Mouse (Mus musculus) liver, adult (tissue): ENCODE results near the gene Tppp3.

Source experiments
- GATA4 ChIP-seq: IDR thresholded peaks from 2 replicates; pipeline ENCODE4 v1.6.1; 2014; ENCODE audit warnings: mild to moderate bottlenecking, low read length; ENCODE audit not compliant: insufficient replicate concordance

Tppp3 gene

DNA sequence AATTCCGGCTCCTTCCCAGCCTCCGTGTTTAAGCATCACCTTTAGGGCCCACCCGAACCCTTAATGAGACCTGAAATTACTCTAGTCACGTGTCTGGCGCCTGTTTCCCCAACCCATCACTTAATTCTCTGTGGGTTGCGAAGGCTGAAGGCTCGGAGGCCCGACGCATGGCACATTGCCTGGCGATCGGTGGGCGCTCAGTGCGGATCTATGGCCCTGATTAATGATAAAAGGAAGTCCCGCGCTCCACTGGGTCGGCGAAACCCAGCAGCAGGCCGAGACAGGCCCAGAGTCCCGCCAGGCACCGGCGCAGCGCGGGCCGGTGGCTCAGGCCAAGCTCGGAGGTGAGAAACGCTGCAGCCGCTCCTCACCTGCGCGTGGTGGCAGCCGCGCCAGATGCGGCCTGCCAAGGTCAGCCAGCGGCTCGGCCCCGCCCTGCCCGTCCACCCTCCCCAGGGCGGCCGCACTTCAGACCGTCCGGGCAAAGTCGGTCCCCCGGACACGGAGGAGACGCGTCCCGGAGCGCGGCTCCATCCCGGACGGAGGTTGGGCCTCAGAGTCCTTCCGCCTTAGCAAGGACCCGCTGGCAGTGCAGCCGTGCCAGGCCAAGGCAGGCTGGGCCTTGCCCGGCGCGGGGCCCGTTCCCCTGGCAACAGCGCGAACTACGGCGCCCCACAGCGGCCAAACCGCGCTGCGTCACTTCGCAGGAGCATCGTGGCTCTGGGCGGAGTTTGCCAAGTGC, 25.3 kb upstream of the Tppp3 start, which contains the start of gene Zdhhc1:
Gene Zdhhc1, minus strand, starts transcription at position 464 of the 742 bp plus-strand sequence.
- TF ChIP-seq GATA4, result no peak

DNA sequence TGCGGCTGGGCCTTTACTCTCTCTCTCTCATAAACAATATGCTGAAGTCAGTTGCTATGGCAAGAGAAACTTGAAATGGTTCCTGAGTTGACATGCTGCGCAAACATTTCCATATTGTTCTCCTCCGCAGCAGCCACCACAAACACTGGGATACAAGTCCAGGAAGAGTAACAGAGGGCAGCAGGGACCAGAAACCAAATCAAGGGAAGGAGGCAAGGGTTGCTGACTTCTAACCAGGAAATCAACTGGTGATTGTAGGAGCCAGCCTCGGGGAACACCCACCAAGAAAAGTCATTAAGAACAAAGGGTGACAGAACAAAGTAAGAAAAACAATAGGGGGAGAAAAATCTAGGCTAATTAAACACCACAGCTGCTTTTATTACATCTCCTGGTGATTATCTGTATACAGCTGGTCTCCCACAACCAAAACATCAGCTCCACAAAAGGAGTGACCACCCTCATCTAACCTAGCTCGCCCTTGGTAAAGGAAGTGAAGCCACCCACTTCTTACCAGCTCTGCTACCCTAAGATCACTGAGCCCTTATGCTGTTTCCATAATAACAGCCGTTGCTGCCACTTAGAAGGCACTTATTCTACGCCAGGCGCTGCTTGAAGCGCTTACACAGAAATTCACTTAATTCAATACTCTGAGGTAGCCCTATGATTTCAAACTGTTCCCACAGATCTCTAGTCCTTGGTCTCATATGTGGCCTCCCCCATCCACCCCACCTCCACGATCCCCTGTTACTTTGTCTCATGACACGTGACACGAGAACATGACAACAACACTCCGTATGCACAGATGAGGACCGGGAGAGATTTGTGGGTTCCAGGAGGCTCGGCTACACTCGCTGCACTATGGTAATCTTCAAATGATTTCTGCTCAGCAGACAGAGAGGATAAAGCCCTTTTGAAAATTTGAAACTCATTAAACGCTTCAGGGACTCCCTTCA, 24.3 kb upstream of the Tppp3 start:
- no peak; the same call in 1 of the 2 replicates for TF ChIP-seq GATA4

DNA sequence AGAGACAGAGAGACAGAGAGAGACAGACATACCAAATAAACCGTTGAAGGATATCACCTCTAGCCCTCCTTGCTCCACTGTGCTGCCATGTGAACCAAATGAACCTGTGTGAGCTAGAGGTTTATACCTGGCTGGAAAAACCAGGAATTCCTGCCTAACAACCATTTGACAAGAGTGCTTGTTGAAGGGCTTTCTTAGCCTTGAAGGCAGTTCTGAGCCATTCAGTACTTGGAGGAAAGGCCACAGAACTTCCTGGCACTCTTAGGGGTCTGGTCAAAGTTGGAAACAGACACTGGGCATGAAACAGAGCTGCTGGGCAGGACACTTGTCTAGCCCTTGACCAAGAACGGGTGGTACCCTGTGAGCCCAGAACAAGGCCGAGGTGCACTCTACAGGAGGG, 23.2 kb upstream of the Tppp3 start:
- TF ChIP-seq GATA4, result no peak

DNA sequence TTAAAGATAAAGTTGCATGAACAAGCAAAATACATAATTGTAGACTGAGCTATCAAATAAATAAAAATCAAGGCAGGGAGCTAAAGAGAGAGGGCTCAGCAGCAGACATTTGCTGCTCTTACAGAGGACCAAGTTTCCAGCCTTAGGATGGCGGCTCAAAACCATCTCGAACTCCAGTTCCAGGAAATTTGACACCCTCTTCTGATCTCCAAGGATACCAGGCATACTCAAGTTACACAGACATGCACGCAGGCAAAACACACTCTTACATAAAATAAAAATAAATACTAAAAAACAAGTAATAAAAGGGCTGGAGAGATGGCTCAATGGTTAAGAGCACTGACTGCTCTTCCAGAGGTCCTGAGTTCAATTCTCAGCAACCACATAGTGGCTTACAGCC, 22.2 kb upstream of the Tppp3 start:
- no peak for TF ChIP-seq GATA4

DNA sequence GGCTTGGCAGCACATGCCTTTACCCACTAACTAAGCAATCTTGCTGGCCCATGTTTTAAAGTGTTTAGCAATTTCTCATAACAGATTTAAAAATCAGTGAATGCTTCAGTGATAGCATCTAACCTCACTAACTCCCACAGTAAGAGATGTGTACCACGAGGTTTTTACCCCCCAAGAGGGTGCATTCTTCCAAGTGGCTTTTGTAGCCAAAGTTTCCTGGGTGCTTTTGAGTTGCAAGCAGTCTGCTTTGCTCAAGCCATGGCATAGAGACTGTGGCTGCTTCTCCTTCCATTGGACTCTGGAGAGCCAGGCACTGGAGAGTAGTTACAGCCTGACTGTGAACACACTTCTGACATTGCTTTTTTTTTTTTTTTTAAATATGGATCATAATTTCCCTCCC, 18.0 kb upstream of the Tppp3 start:
- no peak for TF ChIP-seq GATA4

DNA sequence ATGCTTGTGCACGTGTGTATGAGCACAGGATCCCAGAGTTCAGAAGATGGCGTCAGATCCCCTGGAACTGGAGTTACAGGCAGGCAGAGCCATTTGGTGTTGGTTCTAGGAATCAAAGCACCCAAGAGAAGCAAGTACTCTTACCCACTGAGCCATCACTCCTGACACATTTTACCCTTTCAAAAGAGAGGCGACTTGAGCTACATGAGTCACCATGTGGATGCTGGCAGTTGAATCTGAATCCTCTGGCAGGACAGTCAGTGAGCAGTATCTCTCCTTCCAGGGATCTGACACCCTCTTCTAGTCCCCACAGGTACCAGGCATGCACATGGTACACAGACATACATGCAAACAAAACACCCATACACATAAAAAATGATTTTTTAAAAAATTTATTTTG, 16.8 kb upstream of the Tppp3 start:
- no peak for TF ChIP-seq GATA4

DNA sequence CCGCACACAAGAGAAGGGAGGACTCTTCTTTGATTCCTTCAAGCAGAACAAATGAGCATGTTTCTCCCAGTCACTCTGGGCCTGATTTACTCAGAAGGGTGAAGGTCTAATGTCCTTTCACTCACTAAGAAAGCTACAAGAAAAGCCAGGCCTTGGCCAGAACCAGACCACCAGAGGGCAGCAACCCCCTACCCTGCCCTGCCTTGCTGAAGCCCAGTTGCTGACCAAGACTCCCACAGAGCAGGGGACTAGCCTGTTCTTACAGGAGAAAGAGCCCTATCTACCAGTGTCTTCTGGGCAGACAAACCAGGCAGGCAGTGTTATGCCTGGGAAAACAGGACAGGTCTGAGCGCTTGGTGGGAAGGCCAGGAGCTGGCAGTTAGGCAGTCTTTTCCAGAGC, 13.1 kb upstream of the Tppp3 start:
- TF ChIP-seq GATA4, result no peak

DNA sequence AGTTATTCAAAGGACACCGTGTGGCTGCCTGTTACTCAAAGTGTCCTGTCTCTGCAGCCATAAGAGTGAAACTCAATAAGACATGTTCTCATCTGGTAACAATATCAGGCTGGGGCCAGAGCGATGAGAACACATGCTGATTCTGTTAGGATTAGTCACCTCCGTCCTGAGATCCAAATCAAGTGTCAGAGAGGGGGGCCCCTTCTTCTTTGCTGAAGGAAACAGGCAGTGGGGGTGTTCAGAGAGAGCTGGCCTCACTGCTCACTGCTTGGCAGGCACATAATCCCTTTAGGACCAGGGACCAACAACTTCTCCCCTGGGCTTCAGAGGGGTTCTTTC, 12.7 kb upstream of the Tppp3 start:
- no peak for TF ChIP-seq GATA4

DNA sequence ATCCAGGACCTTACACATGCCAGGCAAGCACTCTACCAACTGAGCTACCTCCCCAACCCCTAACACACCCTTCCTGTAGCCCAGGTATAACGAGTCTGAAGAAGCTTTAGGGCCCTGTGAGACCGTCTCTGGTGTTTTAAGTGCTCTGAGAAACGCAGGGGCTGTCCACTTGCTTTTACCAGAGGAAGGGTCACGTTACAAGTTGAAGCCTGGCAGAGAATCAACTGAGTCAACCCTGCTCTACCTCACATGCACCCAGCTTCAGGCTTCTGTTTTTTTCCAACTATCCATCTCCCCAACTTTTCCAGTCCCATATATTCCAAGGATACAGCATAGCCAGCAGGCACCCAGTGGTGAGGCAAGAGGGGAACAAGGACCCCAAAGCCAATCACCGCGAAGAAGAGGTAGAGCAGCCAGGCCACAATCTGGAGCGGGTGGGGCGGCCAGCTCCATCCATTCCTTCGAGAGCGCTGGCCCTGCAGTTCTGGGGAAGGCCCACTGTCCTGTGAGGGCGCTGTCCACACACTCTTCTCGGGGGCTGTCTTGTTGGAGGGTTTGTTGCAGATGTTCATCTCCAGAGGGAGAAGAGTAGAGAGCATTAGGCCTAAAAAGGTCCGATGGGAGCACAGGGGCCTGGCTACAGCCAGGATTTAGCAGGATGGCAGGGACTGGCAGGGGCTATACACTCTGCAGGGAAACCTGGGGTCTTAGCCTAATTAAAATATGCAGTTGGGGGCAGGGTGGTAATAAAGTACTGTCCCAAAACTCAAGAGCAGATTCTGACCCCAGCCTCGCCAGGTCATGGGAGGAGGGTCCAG, 12.1 kb upstream of the Tppp3 start:
- TF ChIP-seq GATA4, result no peak

DNA sequence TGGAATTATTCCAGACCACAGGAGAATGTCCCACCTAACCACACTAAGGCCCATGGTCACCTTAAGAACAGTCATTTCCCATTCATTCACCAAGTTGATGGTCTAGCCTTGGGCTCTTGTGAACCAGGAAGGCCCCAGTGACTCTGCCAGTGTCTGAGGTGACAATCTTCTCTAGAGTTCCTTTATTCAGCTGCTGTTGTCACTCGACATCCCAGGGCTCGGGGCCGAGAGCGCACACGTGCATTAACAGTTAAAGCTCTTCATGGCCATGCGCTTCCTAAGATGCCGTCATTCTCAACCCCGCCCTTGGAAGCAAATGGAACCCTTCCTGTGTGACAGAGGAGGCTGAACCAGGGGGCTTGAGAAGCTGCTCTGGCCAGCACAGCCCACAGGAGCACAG, 10.8 kb upstream of the Tppp3 start:
- TF ChIP-seq GATA4, result no peak

DNA sequence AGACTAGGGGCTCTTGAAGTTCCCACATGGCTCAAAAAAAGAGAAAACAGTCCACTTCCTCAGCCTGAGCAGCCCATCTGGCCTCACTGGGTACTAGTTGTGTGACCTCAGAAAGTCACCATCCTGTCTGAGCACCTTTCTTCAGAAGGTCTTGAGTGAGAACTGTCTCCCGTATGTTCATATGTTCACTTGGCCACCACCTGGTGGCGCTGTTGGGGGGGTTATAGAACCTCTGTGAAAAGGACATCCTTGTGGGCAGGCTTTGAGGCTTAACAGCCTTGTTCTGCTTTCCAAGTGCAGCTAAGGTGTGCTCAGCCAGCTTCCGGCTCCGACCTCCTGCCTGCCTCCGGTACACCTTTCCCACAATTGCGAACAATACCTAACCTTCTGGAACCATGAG, 10.1 kb upstream of the Tppp3 start:
- TF ChIP-seq GATA4, result no peak

DNA sequence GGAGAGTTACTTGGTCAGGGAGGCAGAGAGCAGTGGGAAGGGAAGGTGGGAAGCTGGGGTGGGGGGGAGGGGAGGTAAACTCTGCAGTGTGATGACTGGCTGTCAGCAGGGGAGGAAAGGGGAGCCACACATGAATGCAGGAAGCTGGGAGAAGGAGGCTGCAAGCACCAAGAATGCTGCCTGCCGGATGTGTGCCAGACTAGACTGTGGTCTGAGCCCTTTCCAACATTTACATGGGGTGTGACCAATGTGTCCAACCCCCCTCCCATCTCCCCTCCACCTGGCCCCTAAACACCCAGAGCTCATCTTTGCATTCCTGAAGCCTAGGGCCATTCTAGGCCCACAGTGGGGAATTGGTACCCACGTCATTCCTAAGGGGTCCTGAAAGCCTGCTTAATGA, 9.7 kb upstream of the Tppp3 start:
- TF ChIP-seq GATA4, result no peak

DNA sequence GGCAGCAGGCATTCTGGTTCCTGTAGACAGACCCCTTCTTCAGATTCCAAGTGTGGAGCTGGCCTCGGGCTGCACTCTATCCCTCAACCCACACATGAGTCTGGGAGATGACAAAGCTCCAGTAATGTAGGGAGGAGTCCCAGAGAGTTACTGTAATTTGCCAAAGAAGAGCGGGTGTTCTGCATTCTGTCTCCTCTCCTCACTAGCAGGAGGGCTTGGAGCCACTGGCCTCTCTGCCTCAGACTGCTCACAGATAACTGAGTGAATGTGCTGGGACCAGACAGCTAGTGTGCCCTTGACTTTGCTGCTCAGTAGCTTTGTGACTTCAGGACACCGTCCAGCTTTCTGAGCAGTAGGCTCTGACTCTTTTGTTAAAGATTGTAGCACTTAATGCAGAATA, 6.5 kb upstream of the Tppp3 start:
- no peak for TF ChIP-seq GATA4

DNA sequence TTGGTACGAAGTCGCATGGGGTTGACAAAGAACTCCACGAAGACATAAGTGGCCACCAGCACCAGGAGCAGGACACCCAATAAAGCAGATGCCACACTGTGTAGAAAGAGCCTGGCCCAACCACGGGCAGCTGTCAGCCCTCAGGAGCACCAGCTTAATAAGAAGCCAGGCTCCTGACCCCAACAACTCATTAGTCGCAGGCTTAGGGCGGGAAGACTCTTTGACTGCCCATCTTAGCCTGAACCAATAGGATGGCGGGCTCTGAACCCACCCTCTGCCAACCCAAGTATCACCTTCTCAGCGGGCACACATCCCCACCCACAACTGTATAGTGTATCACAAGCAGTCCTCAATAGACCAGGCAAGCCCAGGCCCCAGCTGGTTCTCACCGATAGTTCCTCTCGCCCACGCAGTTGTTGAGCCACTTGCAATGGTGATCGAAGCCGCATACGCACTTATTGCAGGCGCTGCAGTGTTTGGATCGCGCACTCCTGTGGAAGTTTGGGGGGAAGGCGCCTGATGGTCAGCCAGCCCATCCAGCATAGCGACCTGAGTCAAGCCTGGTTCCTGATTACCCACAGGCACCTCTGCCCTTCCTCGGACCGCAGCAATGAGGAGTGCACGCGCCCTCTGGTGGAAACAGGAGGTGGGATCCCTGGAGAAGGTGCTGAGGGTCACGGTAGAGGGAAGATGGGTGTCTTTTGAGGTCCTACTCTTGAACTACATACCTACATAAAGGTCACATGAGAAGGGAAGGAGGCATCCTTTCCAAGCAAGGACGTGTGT, 5.5 kb upstream of the Tppp3 start:
- no peak for TF ChIP-seq GATA4

DNA sequence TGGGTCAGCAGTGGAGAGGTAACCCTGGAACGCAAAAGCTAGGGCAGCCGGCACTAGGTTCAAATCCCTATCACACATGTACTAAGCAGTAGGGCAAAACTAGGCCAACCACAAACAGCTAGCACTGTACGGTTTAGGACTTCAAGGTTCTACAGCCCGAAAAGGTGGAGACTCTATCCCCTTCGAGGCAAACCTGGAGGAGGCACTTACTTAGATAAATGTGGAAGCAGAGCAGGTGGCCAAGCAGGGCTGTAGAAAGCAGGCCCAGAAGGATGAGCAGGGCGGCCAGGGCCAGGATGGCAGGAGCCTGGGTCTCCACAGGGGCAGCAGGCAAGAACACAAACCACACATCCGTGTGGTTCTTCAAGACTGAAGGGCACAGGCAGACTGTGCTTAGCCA, 4.8 kb upstream of the Tppp3 start:
- no peak for TF ChIP-seq GATA4
